18 mouse cellular contexts compared by ENCODE assay signal in the genomic region with DNA sequence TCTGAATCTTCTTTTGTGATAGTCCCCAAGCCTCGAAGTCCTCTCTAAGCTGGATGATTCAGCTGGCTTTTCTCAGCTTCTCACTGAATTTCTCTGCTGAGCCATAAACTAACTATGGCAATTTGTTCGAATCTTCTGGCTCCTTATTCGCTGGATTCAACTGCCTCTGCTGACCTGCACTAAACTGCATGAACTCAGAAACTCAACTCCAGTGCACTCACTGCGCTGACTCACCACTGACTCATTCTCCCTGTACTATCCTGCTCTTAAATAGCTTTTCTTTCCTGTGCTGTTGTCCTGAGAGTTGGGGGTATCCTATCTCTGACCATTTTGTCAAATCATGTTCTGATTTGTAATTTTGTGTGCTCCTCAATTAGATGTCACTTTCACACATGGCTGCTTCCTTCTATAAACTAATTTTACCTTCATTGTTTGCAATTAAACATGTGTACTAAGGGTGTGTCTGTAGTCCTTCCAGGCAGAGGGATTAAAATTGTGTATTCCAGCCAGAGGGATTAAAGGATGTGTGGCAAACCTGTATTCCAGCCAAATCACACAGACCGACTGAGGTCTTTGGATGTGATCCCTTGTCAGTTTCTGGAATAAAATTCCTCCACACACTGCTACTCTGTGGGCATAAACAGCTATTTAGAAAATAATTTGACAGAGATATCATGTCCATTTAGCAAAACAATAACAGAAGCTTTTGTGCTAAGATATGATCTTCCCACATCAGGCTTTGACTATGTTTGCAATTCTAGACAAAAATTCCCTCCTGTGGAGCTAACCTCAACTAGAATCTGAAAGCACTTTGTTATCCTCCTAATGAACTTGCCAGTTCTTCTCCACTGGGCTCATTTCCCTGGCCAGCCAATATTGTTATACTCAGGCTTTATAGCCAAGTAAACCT.
DNase-seq lines count a peak whose midpoint lies in the region; ATAC-seq lines count a peak whose summit lies in the region.
"Had no signal": no experiment of that assay in that cellular context is flagged by ENCODE, and none has a peak within 500 bp of the region (broad histone marks: within the 10 kb centered on the region; RNA-seq: fewer than 3 reads in every experiment).

No protein-coding gene starts in this region.

- no peaks in the 10 kb centered on the region for H3K36me3 ChIP-seq in forebrain, embryonic 14.5 days (ENCODE audit: control insufficient read depth, insufficient read depth, low read length)
- no peaks in the 10 kb centered on the region for H3K36me3 ChIP-seq in forebrain, embryonic 16.5 days (ENCODE audit: control insufficient read depth, insufficient read depth)
- H3K36me3 ChIP-seq: embryonic facial prominence, embryonic 10.5 days; G1E; hindbrain, embryonic 15.5 days; liver, embryonic 13.5 days had no signal

- no peaks in the 10 kb centered on the region for H3K4me1 ChIP-seq in forebrain, embryonic 14.5 days (ENCODE audit: control insufficient read depth, insufficient read depth, low read length)
- no peaks in the 10 kb centered on the region for H3K4me1 ChIP-seq in forebrain, embryonic 16.5 days (replicated peaks; ENCODE audit: control insufficient read depth, insufficient read depth, low read length)
- H3K4me1 ChIP-seq: embryonic facial prominence, embryonic 10.5 days; hindbrain, embryonic 15.5 days; liver, embryonic 13.5 days had no signal

- no peak overlapping the region for H3K27ac ChIP-seq in forebrain, embryonic 14.5 days (ENCODE audit: low read depth, low read length)
- H3K27ac ChIP-seq in forebrain, embryonic 16.5 days (ENCODE audit: low read length): no peak overlapping the region
- H3K27ac ChIP-seq: embryonic facial prominence, embryonic 10.5 days; hindbrain, embryonic 15.5 days; liver, embryonic 13.5 days had no signal

- no peaks in the 10 kb centered on the region for H3K27me3 ChIP-seq in forebrain, embryonic 14.5 days (replicated peaks; ENCODE audit: control insufficient read depth, insufficient read depth, low read length)
- no peaks in the 10 kb centered on the region for H3K27me3 ChIP-seq in forebrain, embryonic 16.5 days (replicated peaks; ENCODE audit: control insufficient read depth, insufficient read depth, low read length)
- H3K27me3 ChIP-seq: hindbrain, embryonic 15.5 days; liver, embryonic 13.5 days had no signal

- WGBS in forebrain, embryonic 14.5 days: 52% methylated on average over 5 of the region's 5 CpGs
- WGBS in forebrain, embryonic 16.5 days: 57% methylated on average over 5 of the region's 5 CpGs

- no peaks in the 10 kb centered on the region for H3K9me3 ChIP-seq in forebrain, embryonic 14.5 days (replicated peaks; ENCODE audit: control insufficient read depth, low read length)
- H3K9me3 ChIP-seq in forebrain, embryonic 16.5 days (ENCODE audit: control insufficient read depth, low read length): no peaks in the 10 kb centered on the region
- H3K9me3 ChIP-seq: embryonic facial prominence, embryonic 10.5 days; G1E; hindbrain, embryonic 15.5 days; liver, embryonic 13.5 days had no signal

- no peak overlapping the region for H3K4me2 ChIP-seq in forebrain, embryonic 14.5 days (ENCODE audit: low read length)
- H3K4me2 ChIP-seq in forebrain, embryonic 16.5 days (ENCODE audit: low read length): no peak overlapping the region
- H3K4me2 ChIP-seq: hindbrain, embryonic 15.5 days; liver, embryonic 13.5 days had no signal

- H3K9ac ChIP-seq in forebrain, embryonic 14.5 days (ENCODE audit: low read length): no peak overlapping the region
- H3K9ac ChIP-seq in forebrain, embryonic 16.5 days (replicated peaks; ENCODE audit: low read depth, low read length): no peak overlapping the region
- H3K9ac ChIP-seq: hindbrain, embryonic 15.5 days; liver, embryonic 13.5 days had no signal

- peak; percentile 58; the same call in 1 of the 2 replicates for ATAC-seq in forebrain, embryonic 14.5 days
- ATAC-seq in forebrain, embryonic 16.5 days: no peak
- ATAC-seq: intestine, postnatal 0 days had no signal

- peak; percentile 34 for DNase-seq in forebrain, embryonic 14.5 days (ENCODE audit: low spot score)
- DNase-seq in urinary bladder, postnatal 14 days (ENCODE audit: low spot score): peak; percentile 21
- no peak for DNase-seq in urinary bladder, adult 2 months (ENCODE audit: low spot score)
- DNase-seq in adrenal gland, postnatal 25 days: peak; percentile 62
- DNase-seq in ovary, postnatal 10 days (ENCODE audit: low spot score): no peak
- DNase-seq in thymus, adult 18-20 months: no peak
- DNase-seq in heart, adult 18-20 months: no peak
- DNase-seq: cerebellum, postnatal 36 days; heart, postnatal 10 days; kidney, postnatal 14 days; left cerebral cortex, postnatal 4 days; liver, embryonic 13.5 days; thymus, postnatal 4 days had no signal

- H3K4me3 ChIP-seq in forebrain, embryonic 14.5 days (ENCODE audit: low read depth, low read length): no peak overlapping the region
- no peak overlapping the region for H3K4me3 ChIP-seq in forebrain, embryonic 16.5 days (replicated peaks; ENCODE audit: low read length)
- H3K4me3 ChIP-seq: embryonic facial prominence, embryonic 10.5 days; hindbrain, embryonic 15.5 days; liver, embryonic 13.5 days had no signal

Comparison
In these comparisons a context has a peak if more than half of its experiments do, and no peak if none do; other contexts are left out.
1. DNase-seq: peak in forebrain, embryonic 14.5 days (single experiment), urinary bladder, postnatal 14 days (single experiment) and adrenal gland, postnatal 25 days (single experiment); none in urinary bladder, adult 2 months (single experiment), ovary, postnatal 10 days (single experiment), thymus, adult 18-20 months (0 of 2) and heart, adult 18-20 months (0 of 2).